Mouse (Mus musculus) macrophage (primary cell): ENCODE results near the gene Fbxo27. TPM values are rescaled to one million over a fixed set of nuclear protein-coding genes. Genes with fewer than 3 reads are reported as not detected.
"Not testable (repeated sequence)": the region's sequence is repeated elsewhere in the genome, so short reads cannot be mapped to it uniquely, and the experiment has no call there.

Experiments
- H3K27ac ChIP-seq: fragments of 350-480 bp; formaldehyde crosslinking; 2 replicates; pipeline ENCODE4 v1.9.0; 2021
- H3K36me3 ChIP-seq: fragments of 350-480 bp; formaldehyde crosslinking; 2 replicates; pipeline ENCODE4 v1.9.0; 2021; ENCODE audit errors: inconsistent target
- H3K4me3 ChIP-seq: fragments of 350-480 bp; formaldehyde crosslinking; 2 replicates; pipeline ENCODE4 v1.9.0; 2021; ENCODE audit errors: inconsistent target
- H3K79me2 ChIP-seq: fragments of 350-480 bp; formaldehyde crosslinking; 2 replicates; pipeline ENCODE4 v1.9.0; 2021; ENCODE audit errors: inconsistent target
- WGBS: methylation state at CpG from one replicate; pipeline ENCODE4 v1.1.7; 2026; ENCODE audit warnings: inconsistent platforms; ENCODE audit not compliant: missing documents; 5-methylcytosine and 5-hydroxymethylcytosine counted together
- polyA plus RNA-seq: library from polyadenylated mRNA; stranded (reverse); fragments of 250-400 nt; gene quantifications from 3 replicates; pipeline ENCODE4 v1.2.4, GENCODE M21; 2018; ENCODE audit warnings: inconsistent platforms
- total RNA-seq, 78 experiments: library from RNA; depleted of rRNA; stranded (reverse); fragments of 250-400 nt; gene quantifications; 1 replicate in 9 of 78; 2 replicates in 24 of 78; 3 replicates in 43 of 78; 4 replicates in 2 of 78; pipeline ENCODE4 v1.2.4; 2018; ENCODE audit warnings: inconsistent platforms in 56 of 78

Gene Fbxo27
- under 1 TPM in 1 of 26 experiments, not detected in 25; 0.44 TPM for total RNA-seq (2018; cell fraction: chromatin; rRNA removed)
- total RNA-seq (2018; cell fraction: cytosol; rRNA removed): under 1 TPM in 1 of 26 experiments, not detected in 25; 0.10 TPM
- total RNA-seq (2018; cell fraction: nucleus; rRNA removed): under 1 TPM in 1 of 26 experiments, not detected in 25; 0.45 TPM
- polyA plus RNA-seq: not detected in 3 replicates

GRCm38 (mm10) chr7:28692545-28693320 is at the start of gene Fbxo27:
TSS of gene Fbxo27 (plus strand) at chr7:28692849.
- WGBS: 67% methylated on average over 30 of the region's 30 CpGs
- Histone ChIP-seq H3K79me2 (no peaks in the 10 kb centered on the region), H3K36me3 (no peaks in the 10 kb centered on the region), H3K4me3 (no peak within 1 kb of the TSS), H3K27ac (no peak within 1 kb of the TSS)

GRCm38 (mm10) chr7:28645366-28645765 is 47.3 kb upstream of the Fbxo27 start:
- Histone ChIP-seq H3K27ac (no peak overlapping the region), H3K4me3 (no peak overlapping the region), H3K79me2 (no peaks in the 10 kb centered on the region), H3K36me3 (no peaks in the 10 kb centered on the region)
- 82% methylated on average over 6 of the region's 6 CpGs for WGBS

GRCm38 (mm10) chr7:28645947-28646475 is 46.6 kb upstream of the Fbxo27 start:
- Histone ChIP-seq H3K4me3 (no peak overlapping the region), H3K79me2 (no peaks in the 10 kb centered on the region), H3K27ac (no peak overlapping the region), H3K36me3 (no peaks in the 10 kb centered on the region)
- 78% methylated on average over 2 of the region's 2 CpGs for WGBS

GRCm38 (mm10) chr7:28647016-28647415 is 45.6 kb upstream of the Fbxo27 start:
- Histone ChIP-seq H3K27ac (no peak overlapping the region), H3K79me2 (no peaks in the 10 kb centered on the region), H3K4me3 (no peak overlapping the region), H3K36me3 (no peaks in the 10 kb centered on the region)
- WGBS: 61% methylated on average over 7 of the region's 7 CpGs

GRCm38 (mm10) chr7:28651157-28651556 is 41.5 kb upstream of the Fbxo27 start:
- Histone ChIP-seq H3K27ac (no peak overlapping the region), H3K36me3 (no peaks in the 10 kb centered on the region), H3K4me3 (no peak overlapping the region), H3K79me2 (no peaks in the 10 kb centered on the region)
- 93% methylated on average over 2 of the region's 2 CpGs for WGBS

- Histone ChIP-seq H3K36me3 (no peaks in the 10 kb centered on the region), H3K27ac (no peak overlapping the region), H3K79me2 (no peaks in the 10 kb centered on the region), H3K4me3 (no peak overlapping the region)
- 82% methylated on average over 4 of the region's 4 CpGs for WGBS
Observed at GRCm38 (mm10) chr7:28656430-28656829, 36.2 kb upstream of the Fbxo27 start.

GRCm38 (mm10) chr7:28665620-28666579 is 26.7 kb upstream of the Fbxo27 start:
- Histone ChIP-seq H3K79me2 (no peaks in the 10 kb centered on the region), H3K27ac (no peak overlapping the region), H3K4me3 (no peak overlapping the region), H3K36me3 (no peaks in the 10 kb centered on the region)
- 6% methylated on average over 14 of the region's 15 CpGs for WGBS

GRCm38 (mm10) chr7:28671172-28671571 is 21.5 kb upstream of the Fbxo27 start:
- Histone ChIP-seq H3K79me2 (no peaks in the 10 kb centered on the region), H3K36me3 (no peaks in the 10 kb centered on the region), H3K27ac (no peak overlapping the region), H3K4me3 (no peak overlapping the region)
- WGBS: 2% methylated on average over 4 of the region's 4 CpGs

- Histone ChIP-seq H3K36me3 (no peaks in the 10 kb centered on the region), H3K27ac (no peak overlapping the region), H3K79me2 (no peaks in the 10 kb centered on the region), H3K4me3 (no peak overlapping the region)
- WGBS: 94% methylated on average over 5 of the region's 5 CpGs
Observed at GRCm38 (mm10) chr7:28672276-28672675, 20.4 kb upstream of the Fbxo27 start.

- not testable (repeated sequence) for H3K27ac ChIP-seq, H3K36me3 ChIP-seq, H3K4me3 ChIP-seq, H3K79me2 ChIP-seq
- 89% methylated on average over 5 of the region's 5 CpGs for WGBS
Observed at GRCm38 (mm10) chr7:28672786-28673185, 19.9 kb upstream of the Fbxo27 start.

- Histone ChIP-seq H3K79me2 (no peaks in the 10 kb centered on the region), H3K27ac (no peak overlapping the region), H3K4me3 (peak overlapping the region; percentile 4; the same call in 1 of the 2 replicates), H3K36me3 (no peaks in the 10 kb centered on the region)
- WGBS: 65% methylated on average over 9 of the region's 9 CpGs
Observed at GRCm38 (mm10) chr7:28674994-28675393, 17.7 kb upstream of the Fbxo27 start.

GRCm38 (mm10) chr7:28675746-28676145 is 16.9 kb upstream of the Fbxo27 start:
- Histone ChIP-seq H3K27ac (no peak overlapping the region), H3K4me3 (no peak overlapping the region), H3K36me3 (no peaks in the 10 kb centered on the region), H3K79me2 (no peaks in the 10 kb centered on the region)
- 76% methylated on average over 11 of the region's 11 CpGs for WGBS

- Histone ChIP-seq H3K4me3 (no peak overlapping the region), H3K79me2 (no peaks in the 10 kb centered on the region), H3K36me3 (no peaks in the 10 kb centered on the region), H3K27ac (no peak overlapping the region)
- WGBS: 86% methylated on average over 13 of the region's 13 CpGs
Observed at GRCm38 (mm10) chr7:28676811-28677541, 15.7 kb upstream of the Fbxo27 start.

GRCm38 (mm10) chr7:28677624-28678023 is 15.0 kb upstream of the Fbxo27 start:
- Histone ChIP-seq H3K79me2 (no peaks in the 10 kb centered on the region), H3K4me3 (no peak overlapping the region), H3K36me3 (no peaks in the 10 kb centered on the region), H3K27ac (no peak overlapping the region)
- 98% methylated on average over 8 of the region's 8 CpGs for WGBS
